Mouse (Mus musculus) spleen, adult 12 weeks (tissue): ENCODE measurements at regions not wholly inside any gene's neighbourhood (a gene's known extent, or its start where the extent isn't known, plus 50 kb on each side); places are given as distances from the start of the nearest gene placed in this dataset.

Experiments
- DNase-seq: peaks from one replicate; pipeline ENCODE4 v3.0.0; 2022; ENCODE audit warnings: low spot score

GRCm38 (mm10) chr15:52570256-52570655 lies 1314.5 kb upstream of the Gm7489 start:
- DNase-seq, result no peak

- DNase-seq, result no peak
Observed at GRCm38 (mm10) chr15:52577614-52578013, 1307.1 kb upstream of the Gm7489 start.

- no peak for DNase-seq
Observed at GRCm38 (mm10) chr15:52589391-52589790, 1295.3 kb upstream of the Gm7489 start.

GRCm38 (mm10) chr15:52599511-52599910 lies 1285.2 kb upstream of the Gm7489 start:
- DNase-seq, result no peak

DNA sequence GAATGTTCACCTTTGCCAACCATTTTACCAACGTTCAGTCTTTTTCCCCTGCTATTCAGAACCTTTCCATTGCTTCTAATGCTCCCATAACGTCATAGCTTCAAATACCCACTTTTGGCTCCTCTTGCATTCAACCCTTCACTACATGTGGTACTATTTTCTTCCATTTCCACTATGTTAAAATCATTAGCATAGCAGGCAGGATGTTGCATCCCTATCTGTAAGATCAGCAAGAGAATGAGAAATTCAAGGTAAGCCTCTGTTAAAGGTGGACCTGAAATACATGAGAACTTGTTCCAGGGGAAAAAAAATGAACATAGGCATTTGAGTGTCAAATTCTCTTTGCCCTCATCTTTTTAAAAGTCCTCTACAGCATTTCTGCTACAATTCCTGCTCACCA lies 1284.7 kb upstream of the Gm7489 start:
- no peak for DNase-seq

DNA sequence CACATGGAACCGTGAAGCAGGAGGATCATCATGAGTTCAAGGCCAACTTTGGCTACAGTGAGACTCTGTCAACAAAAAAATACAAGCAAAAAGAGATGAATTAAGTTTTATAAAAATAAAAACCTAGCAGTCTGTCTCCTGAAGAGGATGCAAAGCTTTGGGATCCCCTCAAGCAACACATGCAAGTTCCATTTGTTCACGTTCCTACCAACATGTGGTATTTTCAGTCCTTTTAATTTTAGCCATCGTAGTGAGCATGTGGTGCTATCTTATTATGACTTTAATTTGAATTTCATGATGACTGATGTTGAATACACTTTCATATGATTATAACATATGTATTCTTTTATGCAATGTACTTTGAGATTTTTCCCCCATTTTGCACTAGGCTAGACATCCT lies 1244.9 kb upstream of the Gm7489 start:
- DNase-seq, result no peak

DNA sequence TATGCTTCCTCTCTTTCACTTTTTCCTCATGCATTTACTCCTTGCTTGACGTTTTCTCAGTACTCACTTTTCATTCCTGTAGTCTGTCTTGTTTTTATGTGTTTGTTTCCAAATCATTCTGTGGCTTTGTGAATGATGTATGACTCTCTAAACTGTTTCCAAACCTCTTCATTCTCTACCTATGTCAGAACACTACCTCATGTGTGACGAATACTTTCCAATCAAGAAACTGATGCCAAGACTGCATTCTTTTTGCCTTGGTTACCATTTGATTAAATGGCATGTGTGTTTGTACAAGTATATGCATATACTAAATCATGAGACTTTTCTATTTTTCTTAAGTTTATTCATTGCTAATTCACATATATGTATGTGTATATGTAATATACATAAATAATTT lies 1238.7 kb upstream of the Gm7489 start:
- DNase-seq, result no peak

GRCm38 (mm10) chr15:52657916-52658315 lies 1226.8 kb upstream of the Gm7489 start:
- no peak for DNase-seq
